Mouse (Mus musculus): Measurements from ENCODE around the gene Krtap12-1.

DNA sequence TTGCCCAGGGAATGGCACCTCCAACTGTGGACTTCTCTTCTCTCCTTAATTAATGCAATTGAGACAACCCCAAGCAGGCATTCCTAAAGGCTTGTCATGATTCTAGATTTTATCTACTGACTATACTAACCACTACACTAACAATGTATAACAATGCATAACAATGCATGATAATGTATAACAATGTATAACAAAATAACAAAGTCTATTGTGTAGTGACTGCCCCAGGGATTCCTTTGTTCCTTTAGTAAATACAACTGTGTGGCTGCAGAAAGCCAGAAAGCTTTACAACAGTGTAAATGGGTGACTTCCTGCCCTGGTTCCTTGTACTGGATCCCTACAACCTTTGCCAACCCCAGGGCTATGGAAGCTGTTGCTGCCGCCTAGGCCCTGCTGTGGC is 15.5 kb downstream of the Krtap12-1 start:
- no peak for TF ChIP-seq POLR2A (IDR thresholded peaks at IDR 0.05; ENCODE audit: control insufficient read depth, low read depth, low read length)
- TF ChIP-seq CTCF (IDR thresholded peaks at IDR 0.05; ENCODE audit: control insufficient read depth, insufficient read depth, insufficient replicate concordance, low read depth, low read length) = no peak
